Mouse (Mus musculus): ENCODE results near the gene Dcbld2. TPM values are rescaled to one million over a fixed set of nuclear protein-coding genes. Genes with fewer than 3 reads are reported as not detected.

The Dcbld2 gene
- 5.0 and 5.9 TPM in 2 replicates for polyA plus RNA-seq (2015; fragmentation: Nextera tagmentation; extraction: Ambion mirVana)

GRCm38 (mm10) chr16:58408062-58408486 is at the start of gene Dcbld2:
Gene Dcbld2 (plus strand): TSS chr16:58408443.
- Histone ChIP-seq H3K4me2 (replicated peaks) (peak within 1 kb of the TSS; percentile 83), H3K4me1 (replicated peaks) (0 out of 2 replicates have a peak, but pooled peaks cover 2% of the 10 kb centered on the region), H3K27me3 (replicated peaks) (no peaks in the 10 kb centered on the region), H3K9ac (peak within 1 kb of the TSS; percentile 81), H3K27ac (peak within 1 kb of the TSS; percentile 78), H3K4me3 (replicated peaks) (peak within 1 kb of the TSS; percentile 89), H3K9me3 (no peaks in the 10 kb centered on the region), H3K36me3 (no peaks in the 10 kb centered on the region)
- peak; percentile 100 for ATAC-seq
- under 1% methylated on average over 30 of the region's 32 CpGs for WGBS

- no peak overlapping the region for H3K27ac ChIP-seq
- ATAC-seq = no peak
- no peaks in the 10 kb centered on the region for H3K27me3 ChIP-seq (replicated peaks)
- no peak overlapping the region for H3K9ac ChIP-seq
- 73% methylated on average over 1 of the region's 1 CpGs for WGBS
- H3K4me3 ChIP-seq (replicated peaks) = no peak overlapping the region
- no peaks in the 10 kb centered on the region for H3K9me3 ChIP-seq
- H3K36me3 ChIP-seq = no peaks in the 10 kb centered on the region
- no peak overlapping the region for H3K4me2 ChIP-seq (replicated peaks)
- no peaks in the 10 kb centered on the region for H3K4me1 ChIP-seq (replicated peaks)
Observed at GRCm38 (mm10) chr16:58377170-58377569, 31.1 kb upstream of the Dcbld2 start.

GRCm38 (mm10) chr16:58377756-58378503 is 30.3 kb upstream of the Dcbld2 start:
- ATAC-seq = no peak
- no peak overlapping the region for H3K4me2 ChIP-seq (replicated peaks)
- H3K27me3 ChIP-seq (replicated peaks) = no peaks in the 10 kb centered on the region
- H3K4me3 ChIP-seq (replicated peaks) = no peak overlapping the region
- H3K9ac ChIP-seq = no peak overlapping the region
- no peaks in the 10 kb centered on the region for H3K4me1 ChIP-seq (replicated peaks)
- H3K27ac ChIP-seq = no peak overlapping the region
- 63% methylated on average over 13 of the region's 13 CpGs for WGBS
- H3K9me3 ChIP-seq = no peaks in the 10 kb centered on the region
- H3K36me3 ChIP-seq = no peaks in the 10 kb centered on the region

- Histone ChIP-seq H3K9me3 (no peaks in the 10 kb centered on the region), H3K4me3 (replicated peaks) (no peak overlapping the region), H3K4me1 (replicated peaks) (no peaks in the 10 kb centered on the region), H3K36me3 (no peaks in the 10 kb centered on the region), H3K27me3 (replicated peaks) (no peaks in the 10 kb centered on the region), H3K4me2 (replicated peaks) (no peak overlapping the region), H3K9ac (no peak overlapping the region), H3K27ac (no peak overlapping the region)
- 89% methylated on average over 4 of the region's 4 CpGs for WGBS
- no peak for ATAC-seq
Observed at GRCm38 (mm10) chr16:58386241-58386757, 21.9 kb upstream of the Dcbld2 start.

GRCm38 (mm10) chr16:58389143-58389755 is 19.0 kb upstream of the Dcbld2 start:
- Histone ChIP-seq H3K27ac (no peak overlapping the region), H3K4me1 (replicated peaks) (no peaks in the 10 kb centered on the region), H3K4me3 (replicated peaks) (no peak overlapping the region)

GRCm38 (mm10) chr16:58393036-58393435 is 15.2 kb upstream of the Dcbld2 start:
- Histone ChIP-seq H3K27me3 (replicated peaks) (no peaks in the 10 kb centered on the region), H3K9me3 (no peaks in the 10 kb centered on the region), H3K4me1 (replicated peaks) (no peaks in the 10 kb centered on the region), H3K36me3 (no peaks in the 10 kb centered on the region), H3K4me3 (replicated peaks) (no peak overlapping the region), H3K4me2 (replicated peaks) (no peak overlapping the region), H3K27ac (no peak overlapping the region), H3K9ac (no peak overlapping the region)
- 75% methylated on average over 3 of the region's 3 CpGs for WGBS
- no peak for ATAC-seq

More at GRCm38 (mm10) chr16:58389143-58389755, 19.0 kb upstream of the Dcbld2 start:
- no peaks in the 10 kb centered on the region for H3K36me3 ChIP-seq
- no peak for ATAC-seq
- no peak overlapping the region for H3K9ac ChIP-seq
- no peaks in the 10 kb centered on the region for H3K9me3 ChIP-seq
- H3K27me3 ChIP-seq (replicated peaks) = no peaks in the 10 kb centered on the region
- H3K4me2 ChIP-seq (replicated peaks) = no peak overlapping the region
- 51% methylated on average over 7 of the region's 7 CpGs for WGBS

- Histone ChIP-seq H3K27ac (no peak overlapping the region), H3K4me3 (replicated peaks) (no peak overlapping the region), H3K36me3 (no peaks in the 10 kb centered on the region), H3K9me3 (no peaks in the 10 kb centered on the region), H3K4me1 (replicated peaks) (no peaks in the 10 kb centered on the region), H3K4me2 (replicated peaks) (no peak overlapping the region), H3K27me3 (replicated peaks) (no peaks in the 10 kb centered on the region), H3K9ac (no peak overlapping the region)
- ATAC-seq = no peak
- 73% methylated on average over 5 of the region's 5 CpGs for WGBS
Observed at GRCm38 (mm10) chr16:58394156-58394555, 14.1 kb upstream of the Dcbld2 start.

GRCm38 (mm10) chr16:58398604-58399003 is 9.6 kb upstream of the Dcbld2 start:
- WGBS = 80% methylated on average over 3 of the region's 3 CpGs
- H3K4me1 ChIP-seq (replicated peaks) = no peaks in the 10 kb centered on the region
- no peaks in the 10 kb centered on the region for H3K9me3 ChIP-seq
- no peak for ATAC-seq
- no peaks in the 10 kb centered on the region for H3K36me3 ChIP-seq
- H3K27me3 ChIP-seq (replicated peaks) = no peaks in the 10 kb centered on the region
- no peak overlapping the region for H3K4me2 ChIP-seq (replicated peaks)
- no peak overlapping the region for H3K4me3 ChIP-seq (replicated peaks)
- H3K9ac ChIP-seq = no peak overlapping the region
- no peak overlapping the region for H3K27ac ChIP-seq

- Histone ChIP-seq H3K27me3 (replicated peaks) (no peaks in the 10 kb centered on the region), H3K9me3 (no peaks in the 10 kb centered on the region), H3K36me3 (no peaks in the 10 kb centered on the region), H3K4me1 (replicated peaks) (no peaks in the 10 kb centered on the region), H3K4me2 (replicated peaks) (no peak overlapping the region), H3K9ac (no peak overlapping the region), H3K27ac (no peak overlapping the region), H3K4me3 (replicated peaks) (no peak overlapping the region)
- WGBS = 83% methylated on average over 2 of the region's 2 CpGs
- ATAC-seq = no peak
Observed at GRCm38 (mm10) chr16:58401079-58401478, 7.2 kb upstream of the Dcbld2 start.

GRCm38 (mm10) chr16:58404665-58405064 is 3.6 kb upstream of the Dcbld2 start:
- 40% methylated on average over 7 of the region's 7 CpGs for WGBS
- no peaks in the 10 kb centered on the region for H3K4me1 ChIP-seq (replicated peaks)
- ATAC-seq = no peak
- no peaks in the 10 kb centered on the region for H3K27me3 ChIP-seq (replicated peaks)
- no peaks in the 10 kb centered on the region for H3K36me3 ChIP-seq
- no peak overlapping the region for H3K27ac ChIP-seq
- H3K4me3 ChIP-seq (replicated peaks) = no peak overlapping the region
- H3K9me3 ChIP-seq = no peaks in the 10 kb centered on the region
- H3K4me2 ChIP-seq (replicated peaks) = no peak overlapping the region
- no peak overlapping the region for H3K9ac ChIP-seq

GRCm38 (mm10) chr16:58405271-58405670 is 3.0 kb upstream of the Dcbld2 start:
- WGBS = 89% methylated on average over 4 of the region's 4 CpGs
- Histone ChIP-seq H3K4me1 (replicated peaks) (no peaks in the 10 kb centered on the region), H3K9me3 (no peaks in the 10 kb centered on the region), H3K27ac (no peak overlapping the region), H3K9ac (no peak overlapping the region), H3K4me2 (replicated peaks) (no peak overlapping the region), H3K4me3 (replicated peaks) (no peak overlapping the region), H3K27me3 (replicated peaks) (no peaks in the 10 kb centered on the region), H3K36me3 (no peaks in the 10 kb centered on the region)
- no peak for ATAC-seq

- WGBS = under 1% methylated on average over 74 of the region's 89 CpGs
- H3K36me3 ChIP-seq = no peaks in the 10 kb centered on the region
- no peaks in the 10 kb centered on the region for H3K9me3 ChIP-seq
- peak overlapping the region; percentile 81 for H3K9ac ChIP-seq
- H3K27me3 ChIP-seq (replicated peaks) = no peaks in the 10 kb centered on the region
- 0 out of 2 replicates have a peak, but pooled peaks cover 2% of the 10 kb centered on the region for H3K4me1 ChIP-seq (replicated peaks)
- H3K4me2 ChIP-seq (replicated peaks) = peak overlapping the region; percentile 83
- ATAC-seq = peak; percentile 79
- H3K4me3 ChIP-seq (replicated peaks) = peak overlapping the region; percentile 89
- H3K27ac ChIP-seq = peak overlapping the region; percentile 78
Observed at GRCm38 (mm10) chr16:58408487-58409281, 441 bp downstream of the Dcbld2 start.
